Mouse (Mus musculus) left cerebral cortex, adult 2 months (tissue): ENCODE measurements around the gene Smyd3. TPM values are rescaled to one million over a fixed set of nuclear protein-coding genes. Genes with fewer than 3 reads are reported as not detected.
A peak's percentile ranks its signal among the peaks of the same experiment; 100 is the strongest.

Experiments
- DNase-seq, 2 experiments: peaks; one replicate each; pipeline ENCODE4 v3.0.0; 2021 to 2022; ENCODE audit warnings: low spot score in 2 of 2, mixed read lengths in 1 of 2; ENCODE audit errors: extremely low spot score in 1 of 2
- H3K27ac ChIP-seq: fragments of 200-600 bp; 2 replicates; pipeline ENCODE4 v1.8.1; 2022
- H3K4me3 ChIP-seq: fragments of 200-600 bp; 2 replicates; pipeline ENCODE4 v1.8.1; 2022
- CTCF ChIP-seq: fragments of 200-600 bp; IDR thresholded peaks from 2 replicates; pipeline ENCODE4 v1.8.1; 2022; ENCODE audit warnings: antibody characterized with exemption, mild to moderate bottlenecking, moderate library complexity
- intact Hi-C: fragments of 180-260 bp; cut with DNase I; formaldehyde crosslinking; loops from one replicate; pipeline ENCODE4 v1.15.1; 2025
- total RNA-seq, 2 experiments: library from RNA; stranded (reverse); gene quantifications; 2 replicates each; pipeline ENCODE4 v1.2.3; 2021

Smyd3 gene
- total RNA-seq, 2 experiments from 2014 or later: 25.0 to 25.6 TPM

DNA sequence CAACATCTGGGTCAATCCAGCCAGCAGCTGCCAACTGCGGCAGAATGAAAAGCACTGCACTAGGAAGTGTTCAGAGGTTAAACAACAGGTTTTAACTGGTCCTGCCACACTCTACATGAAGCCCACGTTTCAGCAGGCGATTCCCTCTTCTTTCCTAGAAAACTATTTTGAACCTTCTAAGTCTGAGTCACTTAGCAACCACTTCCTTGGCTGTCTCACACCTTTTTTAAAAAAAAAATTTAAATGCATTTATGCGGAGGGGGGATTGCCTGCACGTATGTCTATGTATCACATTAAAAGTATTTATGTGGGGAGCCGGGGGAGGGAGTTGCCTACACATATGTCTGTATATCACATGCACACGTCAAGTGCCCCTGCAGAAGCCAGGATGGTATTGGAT lies 5.9 kb downstream of the Smyd3 start:
- no peak for DNase-seq
- intact Hi-C loops: no loop called here
- no peak for TF ChIP-seq CTCF
- Histone ChIP-seq H3K27ac (no peak overlapping the region), H3K4me3 (no peak overlapping the region)

DNA sequence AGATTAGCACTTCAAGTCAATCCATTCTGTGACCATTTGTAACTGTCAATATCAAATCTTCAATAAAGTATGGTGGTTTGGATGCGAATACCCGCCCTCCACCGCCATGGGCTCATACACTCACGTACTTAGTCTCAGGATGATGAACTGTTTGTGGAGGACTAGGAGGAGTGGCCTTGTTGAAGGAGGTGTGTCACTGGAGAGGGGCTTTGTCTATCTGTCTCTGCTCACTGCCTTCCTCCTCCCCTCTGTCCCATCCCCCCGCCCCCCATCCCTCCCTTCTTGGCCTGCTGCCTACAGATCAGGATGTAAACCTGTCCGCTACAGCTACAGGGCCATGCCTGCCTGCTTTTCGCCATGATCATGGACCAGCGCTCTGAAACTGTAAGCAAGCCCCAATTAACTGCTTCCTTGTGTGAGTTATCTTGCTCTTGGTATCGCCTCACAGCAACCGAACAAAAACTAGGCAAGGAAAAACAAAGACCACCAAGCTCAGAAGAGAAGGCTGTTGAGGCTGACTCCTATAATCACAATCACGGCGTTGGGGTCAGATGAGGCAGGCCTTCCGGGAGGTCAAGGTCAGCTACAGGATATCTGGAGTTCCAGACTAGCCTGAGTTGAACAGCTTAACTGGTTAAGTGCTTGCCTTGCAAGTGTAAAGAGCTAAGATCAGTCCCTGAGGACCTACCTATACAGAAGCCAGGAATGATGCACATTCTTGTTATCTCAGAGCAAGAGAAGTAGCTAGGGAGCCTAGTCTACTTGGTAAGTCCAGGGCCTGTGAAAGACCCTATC lies 7.1 kb downstream of the Smyd3 start:
- Histone ChIP-seq H3K27ac (no peak overlapping the region), H3K4me3 (no peak overlapping the region)
- intact Hi-C loops: no loop called here
- no peak for DNase-seq
- no peak for TF ChIP-seq CTCF

DNA sequence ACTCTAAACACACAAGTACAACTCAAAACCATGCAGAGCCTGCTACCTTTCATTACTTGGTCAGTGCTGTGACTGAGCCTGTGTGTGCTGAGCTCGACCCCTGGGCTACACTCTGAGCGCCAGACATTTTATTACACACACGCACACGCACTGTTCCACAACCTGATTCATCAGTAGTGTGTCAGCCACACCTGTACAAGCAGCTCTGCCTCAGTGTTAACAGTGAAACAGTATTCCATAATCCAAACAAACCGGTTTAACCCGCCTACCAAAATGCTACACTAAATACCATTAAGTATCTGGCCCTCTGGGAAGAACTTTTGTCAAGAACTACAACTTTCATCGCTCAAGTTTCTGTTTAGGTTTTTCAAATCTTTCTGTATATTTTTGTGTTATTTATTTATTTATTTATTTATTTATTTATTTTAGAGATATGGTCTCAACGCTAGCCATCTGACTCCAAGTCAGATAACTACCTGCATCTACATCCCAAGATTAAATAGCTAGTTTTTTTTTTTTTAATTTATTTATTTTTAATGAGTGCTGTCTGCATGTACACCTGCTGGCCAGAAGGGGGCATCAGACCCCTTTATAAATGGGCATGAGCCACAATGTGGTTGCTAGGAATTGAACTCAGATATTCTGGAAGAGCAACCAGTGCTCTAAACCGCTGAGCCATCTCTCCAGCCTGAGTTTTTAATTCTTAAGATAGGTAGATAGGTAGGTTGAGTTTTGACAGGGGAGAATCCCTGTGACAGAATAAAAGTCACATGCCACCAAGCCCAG lies 11.1 kb downstream of the Smyd3 start:
- Histone ChIP-seq H3K4me3 (no peak overlapping the region), H3K27ac (no peak overlapping the region)
- intact Hi-C loops: loop anchor here (5.0 kb wide), 1 partner anchor 226 kb away; no protein-coding TSS in a partner anchor
- peak; percentile 81 for TF ChIP-seq CTCF
- no peak for DNase-seq

DNA sequence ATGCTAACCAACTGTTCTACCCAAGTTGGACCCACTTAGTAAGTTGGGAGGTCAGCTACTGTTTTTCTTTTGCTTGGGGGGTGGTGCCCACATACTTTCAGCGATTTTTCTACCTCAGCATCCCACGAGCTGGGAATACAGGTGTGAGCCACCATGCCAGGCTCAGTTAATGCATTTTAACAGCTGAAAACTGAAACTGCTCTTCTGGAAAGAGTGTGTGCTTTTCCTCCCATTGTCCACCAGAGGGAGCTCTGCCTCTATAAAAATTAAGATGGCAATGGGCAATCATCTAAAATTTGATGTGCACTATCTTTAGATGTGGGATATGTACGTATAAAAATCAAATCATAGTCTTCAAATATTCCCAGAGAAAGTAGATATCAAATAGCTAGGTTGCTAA lies 15.3 kb downstream of the Smyd3 start:
- TF ChIP-seq CTCF: peak; percentile 82
- no peak for DNase-seq

DNA sequence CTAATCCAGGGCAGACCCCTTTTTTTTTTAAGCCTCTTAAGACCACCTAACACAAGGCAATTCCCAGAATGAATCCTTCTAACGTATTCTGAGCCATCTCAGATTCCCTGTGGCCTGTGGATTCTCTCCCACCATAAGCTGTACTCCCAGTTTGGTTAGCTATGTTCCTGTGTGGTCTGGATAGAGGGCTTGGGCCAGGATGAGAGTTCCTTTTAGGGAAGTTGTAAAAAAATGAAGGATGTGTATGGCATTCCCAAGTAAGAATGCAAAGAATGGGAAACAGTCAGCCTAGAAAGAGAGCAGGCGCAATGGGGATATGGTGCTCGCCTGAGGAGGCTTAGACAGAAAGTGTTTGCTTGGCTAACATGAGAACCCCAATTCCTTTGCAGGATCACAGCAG lies 18.6 kb downstream of the Smyd3 start:
- DNase-seq: no peak
- Histone ChIP-seq H3K4me3 (no peak overlapping the region), H3K27ac (no peak overlapping the region)
- intact Hi-C loops: no loop called here
- TF ChIP-seq CTCF: no peak

More for the DNA sequence above, 15.3 kb downstream of the Smyd3 start:
- intact Hi-C loops: loop anchor here (1.0 kb wide), 1 partner anchor 122 kb away; no protein-coding TSS in a partner anchor
- Histone ChIP-seq H3K27ac (no peak overlapping the region), H3K4me3 (no peak overlapping the region)

DNA sequence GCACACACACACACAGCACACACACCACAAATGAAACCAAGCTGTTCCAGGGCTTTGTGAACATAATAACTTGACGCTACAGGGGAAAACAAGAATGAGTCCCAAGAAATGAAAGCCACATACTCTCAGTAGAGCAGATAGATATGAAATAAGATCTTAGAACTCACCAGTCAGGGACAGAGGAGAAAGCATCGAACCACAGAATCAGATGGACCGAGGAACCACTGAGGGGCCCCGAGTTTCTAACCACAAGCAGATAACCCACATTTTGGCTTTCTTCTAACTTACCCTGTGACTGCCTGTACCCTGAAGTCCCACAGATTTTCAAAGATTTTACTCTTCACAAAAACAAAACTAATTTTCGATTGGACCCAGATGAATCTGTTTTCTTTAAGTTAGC lies 24.9 kb downstream of the Smyd3 start:
- no peak for DNase-seq
- Histone ChIP-seq H3K27ac (no peak overlapping the region), H3K4me3 (no peak overlapping the region)
- no peak for TF ChIP-seq CTCF
- intact Hi-C loops: no loop called here

DNA sequence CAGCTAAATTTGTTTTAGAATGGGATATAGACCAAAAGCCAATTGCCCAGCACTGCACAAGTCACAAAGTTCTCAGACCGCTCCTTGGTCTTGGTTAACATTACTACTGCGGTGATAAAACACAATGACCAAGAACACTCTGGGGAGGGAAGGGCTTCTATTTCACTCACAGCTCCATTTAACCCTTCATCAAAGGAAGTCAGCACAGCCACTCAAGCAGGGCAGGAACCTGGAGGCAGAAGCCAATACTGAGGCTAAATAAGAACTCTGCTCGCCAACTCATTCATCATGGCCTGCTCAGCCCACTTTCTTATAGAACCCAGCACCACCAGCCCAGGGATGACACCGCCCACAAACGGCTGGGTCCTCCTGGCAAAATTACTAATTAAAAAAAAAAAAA lies 29.3 kb downstream of the Smyd3 start:
- no peak for DNase-seq
- TF ChIP-seq CTCF: no peak
- no peak overlapping the region for H3K27ac ChIP-seq
- intact Hi-C loops: no loop called here
- no peak overlapping the region for H3K4me3 ChIP-seq

DNA sequence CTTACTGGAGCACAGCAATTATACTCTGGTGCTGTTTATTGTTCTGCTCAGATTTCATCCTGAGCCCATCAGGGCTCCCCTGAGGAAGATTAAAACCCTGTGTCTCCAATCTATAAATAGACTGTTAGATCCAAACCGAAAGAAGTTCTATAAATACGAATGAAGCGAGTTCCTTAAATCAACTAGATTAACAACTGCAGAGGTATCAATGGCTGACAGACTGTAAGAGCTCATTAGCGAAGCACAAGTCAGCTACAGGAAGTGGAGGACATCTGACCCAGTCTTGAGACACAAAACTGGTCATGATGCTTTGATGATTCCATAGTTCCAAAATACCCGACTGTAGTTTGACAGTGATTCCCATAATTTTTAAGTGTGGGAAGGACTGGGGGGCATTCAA lies 29.9 kb downstream of the Smyd3 start:
- no peak overlapping the region for H3K27ac ChIP-seq
- no peak overlapping the region for H3K4me3 ChIP-seq
- no peak for DNase-seq
- intact Hi-C loops: no loop called here
- no peak for TF ChIP-seq CTCF

DNA sequence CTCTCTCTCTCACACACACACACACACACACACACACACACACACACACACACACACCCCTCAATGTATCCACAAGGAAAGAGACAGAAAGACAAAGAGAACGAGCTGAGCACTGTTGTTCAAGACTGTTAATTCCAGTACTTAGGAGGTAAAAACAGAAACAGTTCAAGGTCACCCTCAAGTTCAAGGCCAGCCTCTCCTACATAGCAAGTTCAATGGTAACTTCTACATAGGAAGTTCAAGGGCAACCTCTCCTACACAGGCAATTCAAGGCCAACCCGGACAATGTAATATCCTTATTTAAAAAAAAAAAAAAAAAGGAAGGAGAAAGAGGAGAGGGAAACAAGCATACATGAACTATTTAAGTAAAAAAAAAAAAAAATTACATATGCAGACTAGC lies 30.6 kb downstream of the Smyd3 start:
- DNase-seq: no peak
- no peak overlapping the region for H3K4me3 ChIP-seq
- TF ChIP-seq CTCF: no peak
- H3K27ac ChIP-seq: no peak overlapping the region
- intact Hi-C loops: no loop called here

DNA sequence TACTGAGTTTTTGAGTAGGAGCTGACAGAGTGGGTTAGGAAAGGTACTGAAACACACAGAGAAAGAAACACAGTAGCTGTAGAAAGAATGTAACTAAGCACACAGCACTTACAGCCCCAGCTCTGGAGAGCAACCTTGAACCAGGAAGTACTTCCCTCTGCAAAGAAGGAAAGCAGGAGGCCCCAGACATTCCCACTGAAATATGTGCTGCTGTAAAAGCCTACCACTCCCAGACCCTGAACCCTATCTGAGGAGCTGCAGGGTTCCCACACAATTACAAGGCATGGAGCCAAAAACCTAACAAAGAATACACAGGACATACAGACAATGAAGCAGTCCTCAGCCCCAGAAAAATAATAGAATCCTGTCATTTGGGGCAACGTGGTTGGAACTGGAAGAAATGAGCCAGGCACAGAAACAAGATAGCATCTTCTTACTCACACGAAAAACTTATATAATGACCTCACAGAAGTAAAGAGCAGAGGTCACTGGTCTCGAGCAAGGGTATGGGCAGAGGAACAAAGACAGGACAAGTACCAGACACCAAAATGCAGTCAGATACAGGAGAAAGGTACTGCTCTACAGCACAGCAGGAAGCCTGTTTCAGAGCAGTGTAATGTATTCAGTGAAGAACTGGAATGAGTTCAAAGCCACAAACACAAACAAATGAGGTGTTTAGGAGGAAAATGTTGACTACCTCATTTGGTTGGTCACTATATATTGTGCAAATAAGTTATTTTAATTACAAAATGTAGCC lies 31.9 kb downstream of the Smyd3 start:
- no peak for TF ChIP-seq CTCF
- intact Hi-C loops: no loop called here

DNA sequence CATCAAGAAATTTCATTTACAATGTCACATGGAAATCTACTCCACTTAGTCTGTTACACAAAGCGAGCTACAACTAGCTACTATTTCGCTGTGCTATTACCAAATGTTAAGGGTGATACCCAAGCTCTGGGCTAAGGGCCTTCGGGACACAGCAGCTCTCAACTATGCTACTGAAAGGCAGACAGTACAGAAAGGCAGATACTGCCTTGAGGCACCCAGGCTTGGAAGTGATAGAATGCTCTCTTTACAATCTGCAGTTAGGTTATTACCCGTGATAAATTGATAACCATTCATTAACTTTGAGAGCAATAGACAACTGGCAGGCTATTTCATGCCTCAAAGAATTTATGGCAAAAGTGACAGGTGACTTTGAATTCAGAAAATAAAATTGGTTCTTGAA lies 37.0 kb downstream of the Smyd3 start:
- no peak for DNase-seq
- intact Hi-C loops: no loop called here

More for the DNA sequence above, 31.9 kb downstream of the Smyd3 start:
- no peak overlapping the region for H3K4me3 ChIP-seq
- no peak overlapping the region for H3K27ac ChIP-seq
- DNase-seq: no peak

More for the DNA sequence above, 37.0 kb downstream of the Smyd3 start:
- Histone ChIP-seq H3K4me3 (no peak overlapping the region), H3K27ac (no peak overlapping the region)
- TF ChIP-seq CTCF: no peak
